Comparison of ENCODE assay signal across 16 mouse cellular contexts in the genomic region with DNA sequence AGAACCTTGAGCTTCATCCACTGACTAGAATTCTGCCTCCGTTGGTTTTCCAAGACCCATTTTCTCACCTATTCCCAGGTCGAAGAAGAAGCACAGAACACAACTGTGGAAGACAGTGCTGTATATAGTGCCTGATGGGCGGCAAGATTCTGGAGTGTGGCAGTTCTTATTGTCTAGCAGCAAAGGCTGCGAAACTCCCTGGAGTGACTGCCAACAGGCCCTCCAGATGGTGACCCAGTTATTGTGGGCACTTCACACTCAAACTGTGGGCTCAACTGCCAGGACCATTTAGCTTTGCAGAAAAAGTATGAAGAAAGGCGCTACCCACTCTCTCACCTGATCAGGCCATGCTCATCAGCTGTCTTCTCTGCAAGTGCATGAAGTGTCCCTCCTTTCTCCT.
A peak's percentile ranks its signal among the peaks of the same experiment; 100 is the strongest.
DNase-seq lines count a peak whose midpoint lies in the region; ATAC-seq and TF ChIP-seq lines count a peak whose summit lies in the region.
"Had no signal": no experiment of that assay in that cellular context is flagged by ENCODE, and none has a peak within 500 bp of the region (broad histone marks: within the 10 kb centered on the region; RNA-seq: fewer than 3 reads in every experiment).

No protein-coding gene starts in this region.

- no peak for TF ChIP-seq CTCF in brain, embryonic 14.5 days (IDR thresholded peaks at IDR 0.05; ENCODE audit: borderline replicate concordance, extremely low read depth, insufficient read depth, insufficient read length)

- no peaks in the 10 kb centered on the region for H3K27me3 ChIP-seq in kidney, embryonic 16.5 days (ENCODE audit: insufficient read depth, low read length)
- H3K27me3 ChIP-seq: CH12.LX; kidney, embryonic 15.5 days; midbrain, embryonic 13.5 days; neural tube, embryonic 12.5 days had no signal

- no peak overlapping the region for H3K4me3 ChIP-seq in kidney, embryonic 16.5 days (ENCODE audit: low read length)
- H3K4me3 ChIP-seq: heart, adult 2 months; kidney, embryonic 15.5 days; midbrain, embryonic 13.5 days; neural tube, embryonic 12.5 days had no signal

- H3K27ac ChIP-seq in kidney, embryonic 16.5 days (ENCODE audit: low read length): no peak overlapping the region
- H3K27ac ChIP-seq: heart, adult 2 months; kidney, embryonic 15.5 days; midbrain, embryonic 13.5 days; neural tube, embryonic 12.5 days had no signal

- H3K9me3 ChIP-seq in kidney, embryonic 16.5 days (ENCODE audit: low read length): no peaks in the 10 kb centered on the region
- H3K9me3 ChIP-seq: kidney, embryonic 15.5 days; midbrain, embryonic 13.5 days; neural tube, embryonic 12.5 days had no signal

- H3K4me1 ChIP-seq in kidney, embryonic 16.5 days (ENCODE audit: insufficient read depth, low read length): no peaks in the 10 kb centered on the region
- H3K4me1 ChIP-seq: kidney, embryonic 15.5 days; midbrain, embryonic 13.5 days; neural tube, embryonic 12.5 days had no signal

- 92% methylated on average over 5 of the region's 5 CpGs for WGBS in kidney, embryonic 16.5 days

- no peak for TF ChIP-seq POLR2A in brain, embryonic 14.5 days (IDR thresholded peaks at IDR 0.05; ENCODE audit: borderline replicate concordance, extremely low read depth, insufficient read depth, insufficient read length, poor library complexity, severe bottlenecking)

- no peak overlapping the region for H3K4me2 ChIP-seq in kidney, embryonic 16.5 days (replicated peaks; ENCODE audit: low read depth, low read length)
- H3K4me2 ChIP-seq: kidney, embryonic 15.5 days; midbrain, embryonic 13.5 days; neural tube, embryonic 12.5 days had no signal

- H3K9ac ChIP-seq in kidney, embryonic 16.5 days (replicated peaks; ENCODE audit: low read length): no peak overlapping the region
- H3K9ac ChIP-seq: kidney, embryonic 15.5 days; midbrain, embryonic 13.5 days; neural tube, embryonic 12.5 days had no signal

- DNase-seq in brain, embryonic 14.5 days (ENCODE audit: low read depth): peak; percentile 10
- peak; percentile 81 to 90 for DNase-seq in cerebellum, adult 18-20 months
- peak; percentile 11 to 56 for DNase-seq in frontal cortex, adult 2 months (ENCODE audit: extremely low spot score in 1 of 2, low spot score in 1 of 2)
- DNase-seq in left cerebral cortex, postnatal 4 days: peak; percentile 36
- no peak for DNase-seq in urinary bladder, postnatal 36 days (ENCODE audit: low spot score in 2 of 2)
- DNase-seq in adrenal gland, adult (ENCODE audit: inconsistent age in 2 of 2, low spot score in 1 of 2): no peak
- DNase-seq: heart, adult 2 months; heart, postnatal 14 days; lung, adult 18-20 months; lung, postnatal 4 days had no signal

- intact Hi-C loops in left cerebral cortex, postnatal 4 days (cut with DNase I): no loop called here

- no peaks in the 10 kb centered on the region for H3K36me3 ChIP-seq in kidney, embryonic 16.5 days (ENCODE audit: insufficient read depth, low read length)
- H3K36me3 ChIP-seq: kidney, embryonic 15.5 days; midbrain, embryonic 13.5 days; neural tube, embryonic 12.5 days had no signal

- ATAC-seq in kidney, embryonic 16.5 days (ENCODE audit: low FRiP score, low TSS enrichment): no peak
- ATAC-seq: inflammation-experienced regulatory T-cells, adult 6 months; midbrain, embryonic 13.5 days had no signal

Comparison
In these comparisons a context has a peak if more than half of its experiments do, and no peak if none do; other contexts are left out.
1. DNase-seq: peak in brain, embryonic 14.5 days (single experiment), cerebellum, adult 18-20 months (2 of 2), frontal cortex, adult 2 months (2 of 2) and left cerebral cortex, postnatal 4 days (single experiment); none in urinary bladder, postnatal 36 days (0 of 2) and adrenal gland, adult (0 of 2).